Mouse (Mus musculus): ENCODE measurements around the gene Paqr3. TPM values are rescaled to one million over a fixed set of nuclear protein-coding genes. Genes with fewer than 3 reads are reported as not detected.

Paqr3 gene
- 1.9 TPM for polyA plus RNA-seq (2014; fragmentation: Illumina TruSeq; extraction: RNeasy Lipid Tissue Mini Kit (QIAGEN cat#74804); ENCODE audit: insufficient read depth, low read depth, low replicate concordance)

DNA sequence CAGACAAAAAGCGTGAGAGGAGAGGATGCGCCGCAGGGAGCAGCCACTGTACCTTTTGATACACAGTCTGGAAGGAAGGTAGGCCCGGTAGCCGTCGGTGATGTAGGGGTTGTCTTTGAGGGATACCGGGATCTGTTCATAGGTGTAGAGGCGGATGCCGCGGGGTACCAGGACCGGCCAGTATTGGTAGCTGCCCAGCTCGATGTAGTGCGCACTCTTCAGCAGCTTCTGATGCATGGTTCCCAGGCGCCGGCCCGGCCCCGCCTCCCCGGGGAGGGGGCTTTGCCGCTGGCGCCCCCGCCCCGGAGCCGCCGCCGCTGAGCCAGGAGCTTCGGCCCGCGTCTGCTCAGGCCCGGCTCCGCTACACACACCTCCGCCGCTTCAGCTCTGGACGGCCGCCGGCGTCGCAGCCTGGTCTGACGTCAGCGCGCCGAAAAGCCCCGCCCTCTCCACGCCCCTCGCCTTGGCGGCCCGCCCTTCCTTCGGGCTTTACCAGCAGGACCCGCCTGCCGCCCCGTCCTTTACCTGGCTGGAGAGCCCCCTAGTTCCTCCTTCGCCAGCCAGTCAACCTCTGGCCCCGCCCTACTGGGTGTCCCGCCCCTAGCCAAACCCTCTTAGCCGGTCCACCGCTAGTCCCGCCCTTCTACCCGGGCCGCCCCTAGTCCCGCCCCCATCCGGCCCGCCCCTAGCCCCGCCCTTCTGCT, at the start of gene Paqr3:
Gene Paqr3 (minus strand): TSS at position 390 of the 704 bp plus-strand sequence.

Other genes with a start within 250 kb of the Paqr3 start
- gene Bmp2k, start 113.9 kb downstream of the Paqr3 start, polyA plus RNA-seq (2014; fragmentation: Illumina TruSeq; extraction: RNeasy Lipid Tissue Mini Kit (QIAGEN cat#74804); ENCODE audit: insufficient read depth, low read depth, low replicate concordance) = 5.2 TPM

All from lung, adult 10 weeks (tissue).